20 mouse cellular contexts compared by ENCODE assay signal in genomic region chr10:122185152-122185745, GRCm38 (mm10).
DNase-seq lines count a peak whose midpoint lies in the region; ATAC-seq and TF ChIP-seq lines count a peak whose summit lies in the region.
"Had no signal": no experiment of that assay in that cellular context is flagged by ENCODE, and none has a peak within 500 bp of the region (broad histone marks: within the 10 kb centered on the region; RNA-seq: fewer than 3 reads in every experiment).

No protein-coding gene starts in this region.

- TF ChIP-seq CTCF in forebrain, postnatal 0 days (IDR thresholded peaks at IDR 0.05; ENCODE audit: low read depth): no peak
- TF ChIP-seq CTCF in lung, adult 2 months (IDR thresholded peaks at IDR 0.05; ENCODE audit: insufficient read depth, low read length): no peak
- no peak for TF ChIP-seq CTCF in layer of hippocampus, adult 2 months (conservative IDR thresholded peaks at IDR 0.05)

- H3K27ac ChIP-seq in forebrain, postnatal 0 days (ENCODE audit: low read depth, low read length): no peak overlapping the region
- no peak overlapping the region for H3K27ac ChIP-seq in forebrain, embryonic 16.5 days (ENCODE audit: low read length)
- H3K27ac ChIP-seq in lung, embryonic 15.5 days: peak overlapping the region; percentile 47; the same call in 1 of the 2 replicates
- peak overlapping the region; percentile 75 for H3K27ac ChIP-seq in layer of hippocampus, adult 2 months
- H3K27ac ChIP-seq: forebrain, embryonic 15.5 days; heart, embryonic 10.5 days; hindbrain, embryonic 10.5 days; kidney, postnatal 0 days; liver, embryonic 12.5 days; midbrain, embryonic 12.5 days had no signal

- no peak overlapping the region for H3K9ac ChIP-seq in forebrain, postnatal 0 days
- H3K9ac ChIP-seq in forebrain, embryonic 16.5 days (replicated peaks; ENCODE audit: low read depth, low read length): no peak overlapping the region
- no peak overlapping the region for H3K9ac ChIP-seq in lung, embryonic 15.5 days
- H3K9ac ChIP-seq: forebrain, embryonic 15.5 days; liver, embryonic 12.5 days; midbrain, embryonic 12.5 days had no signal

- H3K27me3 ChIP-seq in forebrain, postnatal 0 days (ENCODE audit: insufficient read depth, low read length): no peaks in the 10 kb centered on the region
- no peaks in the 10 kb centered on the region for H3K27me3 ChIP-seq in forebrain, embryonic 16.5 days (replicated peaks; ENCODE audit: control insufficient read depth, insufficient read depth, low read length)
- no peaks in the 10 kb centered on the region for H3K27me3 ChIP-seq in lung, embryonic 15.5 days
- H3K27me3 ChIP-seq: forebrain, embryonic 15.5 days; liver, embryonic 12.5 days; midbrain, embryonic 12.5 days had no signal

- H3K4me2 ChIP-seq in forebrain, postnatal 0 days (ENCODE audit: low read depth): no peak overlapping the region
- no peak overlapping the region for H3K4me2 ChIP-seq in forebrain, embryonic 16.5 days (ENCODE audit: low read length)
- no peak overlapping the region for H3K4me2 ChIP-seq in lung, embryonic 15.5 days
- H3K4me2 ChIP-seq: forebrain, embryonic 15.5 days; liver, embryonic 12.5 days; midbrain, embryonic 12.5 days had no signal

- H3K4me3 ChIP-seq in forebrain, postnatal 0 days (ENCODE audit: low read depth, low read length): no peak overlapping the region
- no peak overlapping the region for H3K4me3 ChIP-seq in forebrain, embryonic 16.5 days (replicated peaks; ENCODE audit: low read length)
- no peak overlapping the region for H3K4me3 ChIP-seq in lung, embryonic 15.5 days
- no peak overlapping the region for H3K4me3 ChIP-seq in lung, adult 2 months (replicated peaks; ENCODE audit: extremely low read depth, low read depth, low read length)
- no peak overlapping the region for H3K4me3 ChIP-seq in layer of hippocampus, adult 2 months
- H3K4me3 ChIP-seq: erythroblast, embryonic 14.5 days; forebrain, embryonic 15.5 days; heart, embryonic 10.5 days; hindbrain, embryonic 10.5 days; liver, embryonic 12.5 days; midbrain, embryonic 12.5 days had no signal

- no peak for TF ChIP-seq POLR2A in lung, adult 2 months (IDR thresholded peaks at IDR 0.05; ENCODE audit: borderline replicate concordance, extremely low read depth, low read depth, low read length)

- no peaks in the 10 kb centered on the region for H3K36me3 ChIP-seq in forebrain, postnatal 0 days (ENCODE audit: insufficient read depth)
- H3K36me3 ChIP-seq in forebrain, embryonic 16.5 days (ENCODE audit: control insufficient read depth, insufficient read depth): no peaks in the 10 kb centered on the region
- H3K36me3 ChIP-seq in lung, embryonic 15.5 days: no peaks in the 10 kb centered on the region
- H3K36me3 ChIP-seq: forebrain, embryonic 15.5 days; G1E; heart, embryonic 10.5 days; hindbrain, embryonic 10.5 days; liver, embryonic 12.5 days; midbrain, embryonic 12.5 days had no signal

- DNase-seq in forebrain, postnatal 0 days: peak; percentile 34
- no peak for DNase-seq in lung, adult 2 months
- peak; percentile 44 to 55 for DNase-seq in layer of hippocampus, adult 2 months (ENCODE audit: low spot score in 2 of 2)
- DNase-seq in lung, postnatal 10 days: peak; percentile 6
- DNase-seq in adrenal gland, postnatal 36 days: no peak
- DNase-seq in frontal cortex, postnatal 25 days (ENCODE audit: low spot score in 2 of 2): no peak
- DNase-seq: adrenal gland, postnatal 25 days; cerebellum, adult 8-10 months; kidney, adult 18-20 months; left cerebral cortex, postnatal 4 days had no signal

- peak; percentile 47 for ATAC-seq in forebrain, postnatal 0 days
- no peak for ATAC-seq in forebrain, embryonic 16.5 days
- peak; percentile 76; the same call in 1 of the 2 replicates for ATAC-seq in lung, embryonic 15.5 days (ENCODE audit: borderline replicate concordance, extremely low read depth, low FRiP score, low TSS enrichment)
- ATAC-seq: forebrain, embryonic 15.5 days; liver, embryonic 12.5 days had no signal

- H3K4me1 ChIP-seq in forebrain, postnatal 0 days (ENCODE audit: insufficient read depth): no peaks in the 10 kb centered on the region
- no peaks in the 10 kb centered on the region for H3K4me1 ChIP-seq in forebrain, embryonic 16.5 days (replicated peaks; ENCODE audit: control insufficient read depth, insufficient read depth, low read length)
- no peaks in the 10 kb centered on the region for H3K4me1 ChIP-seq in lung, embryonic 15.5 days
- no peaks in the 10 kb centered on the region; the same call in 1 of the 2 replicates for H3K4me1 ChIP-seq in lung, adult 2 months (ENCODE audit: control insufficient read depth, insufficient read depth, low read length)
- H3K4me1 ChIP-seq: forebrain, embryonic 15.5 days; heart, embryonic 10.5 days; hindbrain, embryonic 10.5 days; liver, embryonic 12.5 days; midbrain, embryonic 12.5 days had no signal

- 63% methylated on average over 9 of the region's 9 CpGs for WGBS in forebrain, postnatal 0 days
- 70% methylated on average over 9 of the region's 9 CpGs for WGBS in forebrain, embryonic 16.5 days
- WGBS in lung, embryonic 15.5 days: 76% methylated on average over 9 of the region's 9 CpGs
- WGBS in lung, adult 2 months: 69% methylated on average over 9 of the region's 9 CpGs

- H3K9me3 ChIP-seq in forebrain, postnatal 0 days (ENCODE audit: low read length): no peaks in the 10 kb centered on the region
- H3K9me3 ChIP-seq in forebrain, embryonic 16.5 days (ENCODE audit: control insufficient read depth, low read length): no peaks in the 10 kb centered on the region
- H3K9me3 ChIP-seq in lung, embryonic 15.5 days: no peaks in the 10 kb centered on the region
- H3K9me3 ChIP-seq: forebrain, embryonic 15.5 days; heart, embryonic 10.5 days; hindbrain, embryonic 10.5 days; liver, embryonic 12.5 days; midbrain, embryonic 12.5 days had no signal

Comparison
In these comparisons a context has a peak if more than half of its experiments do, and no peak if none do; other contexts are left out.
1. DNase-seq: peak in forebrain, postnatal 0 days (single experiment), layer of hippocampus, adult 2 months (2 of 2) and lung, postnatal 10 days (single experiment); none in lung, adult 2 months (single experiment), adrenal gland, postnatal 36 days (0 of 2) and frontal cortex, postnatal 25 days (0 of 2).
2. H3K27ac ChIP-seq: peak in lung, embryonic 15.5 days (single experiment) and layer of hippocampus, adult 2 months (single experiment); none in forebrain, postnatal 0 days (single experiment) and forebrain, embryonic 16.5 days (single experiment).